9 mouse cellular contexts compared by ENCODE assay signal in the genomic region with DNA sequence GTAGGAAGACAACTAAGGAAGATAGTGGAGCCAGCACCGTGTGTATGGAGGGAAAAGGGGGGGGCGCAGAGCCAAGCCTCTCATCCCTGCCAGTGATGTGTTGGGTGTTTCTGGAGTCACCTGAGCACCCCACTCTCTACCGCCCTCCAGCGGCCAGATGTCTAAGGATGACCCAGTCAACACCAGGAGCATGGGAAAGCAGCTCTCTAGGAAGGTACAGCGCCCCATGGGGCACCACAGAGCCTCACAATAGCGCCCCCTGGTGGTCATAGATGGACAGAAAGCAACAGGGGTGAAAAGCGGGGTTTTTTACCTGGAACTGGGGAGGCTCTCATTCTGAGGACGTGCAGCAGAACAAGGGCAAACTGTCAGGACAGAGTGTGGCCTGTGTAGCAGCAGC. TPM values are rescaled to one million over a fixed set of nuclear protein-coding genes. Genes with fewer than 3 reads are reported as not detected.
DNase-seq lines count a peak whose midpoint lies in the region; ATAC-seq lines count a peak whose summit lies in the region.
"Had no signal": no experiment of that assay in that cellular context is flagged by ENCODE, and none has a peak within 500 bp of the region (broad histone marks: within the 10 kb centered on the region; RNA-seq: fewer than 3 reads in every experiment).

No protein-coding gene starts in this region.

- H3K27me3 ChIP-seq in heart, embryonic 11.5 days (ENCODE audit: control insufficient read depth, insufficient read depth, low read length): peaks cover 2% of the 10 kb centered on the region; the same call in 1 of the 2 replicates
- H3K27me3 ChIP-seq in liver, embryonic 13.5 days: no peaks in the 10 kb centered on the region; the same call in 1 of the 2 replicates
- H3K27me3 ChIP-seq: hindbrain, embryonic 15.5 days had no signal

- H3K4me3 ChIP-seq in heart, embryonic 11.5 days (ENCODE audit: low read depth, low read length): no peak overlapping the region
- no peak overlapping the region for H3K4me3 ChIP-seq in liver, embryonic 13.5 days (replicated peaks)
- H3K4me3 ChIP-seq: hindbrain, embryonic 15.5 days had no signal

- no peaks in the 10 kb centered on the region for H3K9me3 ChIP-seq in heart, embryonic 11.5 days (replicated peaks; ENCODE audit: control insufficient read depth, low read length)
- no peaks in the 10 kb centered on the region for H3K9me3 ChIP-seq in liver, embryonic 13.5 days (replicated peaks)
- H3K9me3 ChIP-seq: hindbrain, embryonic 15.5 days had no signal

- no peak overlapping the region for H3K4me2 ChIP-seq in heart, embryonic 11.5 days
- no peak overlapping the region for H3K4me2 ChIP-seq in liver, embryonic 13.5 days
- H3K4me2 ChIP-seq: hindbrain, embryonic 15.5 days had no signal

- WGBS in heart, embryonic 11.5 days (ENCODE audit: insufficient replicate concordance): 36% methylated on average over 8 of the region's 8 CpGs
- 31% methylated on average over 8 of the region's 8 CpGs for WGBS in liver, embryonic 13.5 days (ENCODE audit: insufficient replicate concordance)

- DNase-seq in heart, adult 11 months: peak; percentile 93
- DNase-seq in 416B (ENCODE audit: low read depth) (peak; percentile 79), ZHBTc4 (ENCODE audit: low read depth, low spot score) (peak; percentile 93)
- DNase-seq in liver, embryonic 13.5 days: peak; percentile 57
- DNase-seq in retina, postnatal 1 day: peak; percentile 69
- no peak for DNase-seq in cerebellum, adult 9-10 months

- H3K27ac ChIP-seq in heart, embryonic 11.5 days (ENCODE audit: low read depth, low read length): no peak overlapping the region
- H3K27ac ChIP-seq in liver, embryonic 13.5 days: no peak overlapping the region
- H3K27ac ChIP-seq: hindbrain, embryonic 15.5 days had no signal

- H3K9ac ChIP-seq in heart, embryonic 11.5 days (ENCODE audit: low read depth, low read length): no peak overlapping the region
- no peak overlapping the region for H3K9ac ChIP-seq in liver, embryonic 13.5 days
- H3K9ac ChIP-seq: hindbrain, embryonic 15.5 days had no signal

- no peak for ATAC-seq in heart, embryonic 11.5 days (replicated peaks; ENCODE audit: insufficient number of reproducible peaks, low FRiP score, low TSS enrichment)
- peak; percentile 53 for ATAC-seq in erythroid progenitor cell, adult 5-6 weeks (replicated peaks; ENCODE audit: low FRiP score, poor library complexity, severe bottlenecking)
- peak; percentile 53 for ATAC-seq in liver, embryonic 13.5 days (ENCODE audit: low read depth)

- H3K36me3 ChIP-seq in heart, embryonic 11.5 days (ENCODE audit: control insufficient read depth, insufficient read depth, low read length): no peaks in the 10 kb centered on the region
- no peaks in the 10 kb centered on the region for H3K36me3 ChIP-seq in liver, embryonic 13.5 days
- H3K36me3 ChIP-seq: hindbrain, embryonic 15.5 days had no signal

- H3K4me1 ChIP-seq in heart, embryonic 11.5 days (ENCODE audit: control insufficient read depth, insufficient read depth, low read length): no peaks in the 10 kb centered on the region
- 0 out of 2 replicates have a peak, but pooled peaks cover 2% of the 10 kb centered on the region for H3K4me1 ChIP-seq in liver, embryonic 13.5 days (replicated peaks)
- H3K4me1 ChIP-seq: hindbrain, embryonic 15.5 days had no signal

RNA-seq across cellular contexts. Expression of gene Nenf, which starts 29.2 kb away (rescaled TPM):
- 106 and 111 TPM in 2 replicates for polyA plus RNA-seq in heart, embryonic 11.5 days (2014; fragmentation: Nextera tagmentation; extraction: Ambion mirVana)
- total RNA-seq in erythroid progenitor cell, adult 5-6 weeks (2015; ENCODE audit: low replicate concordance): 26.4 and 47.6 TPM in 2 replicates
- 21.2 and 34.5 TPM in 2 replicates for total RNA-seq in erythroid progenitor cell, adult 5-6 weeks (2017; ENCODE audit: low replicate concordance)
- 28.0 and 29.9 TPM in 2 replicates for polyA plus RNA-seq in liver, embryonic 13.5 days (2015; fragmentation: Nextera tagmentation; extraction: Ambion mirVana)

RNA-seq across cellular contexts. Expression of gene Tmem206, which starts 37.0 kb away (rescaled TPM):
- 18.7 and 19.0 TPM in 2 replicates for polyA plus RNA-seq in heart, embryonic 11.5 days (2014; fragmentation: Nextera tagmentation; extraction: Ambion mirVana)
- 20.5 and 34.4 TPM in 2 replicates for total RNA-seq in erythroid progenitor cell, adult 5-6 weeks (2015; ENCODE audit: low replicate concordance)
- total RNA-seq in erythroid progenitor cell, adult 5-6 weeks (2017; ENCODE audit: low replicate concordance): 15.7 and 22.9 TPM in 2 replicates
- 6.8 and 10.1 TPM in 2 replicates for polyA plus RNA-seq in liver, embryonic 13.5 days (2015; fragmentation: Nextera tagmentation; extraction: Ambion mirVana)
